Mouse (Mus musculus) layer of hippocampus, postnatal 14 days (tissue): ENCODE data around the gene Actr10. TPM values are rescaled to one million over a fixed set of nuclear protein-coding genes. Genes with fewer than 3 reads are reported as not detected.
A peak's percentile ranks its signal among the peaks of the same experiment; 100 is the strongest.

Experiments used
- DNase-seq, 2 experiments: peaks; one replicate each; pipeline ENCODE4 v3.0.0; 2021 to 2022; ENCODE audit warnings: low spot score in 2 of 2, mixed read lengths in 1 of 2
- long read RNA-seq, 2 experiments: library from polyadenylated mRNA; stranded (forward); transcript quantifications; one replicate each; pipeline ENCODE4 v2.0.0; 2021
- total RNA-seq, 2 experiments: library from RNA; stranded (reverse); gene quantifications; 2 replicates each; pipeline ENCODE4 v1.2.3; 2021

The Actr10 gene
- 100 to 1,000 TPM; 168 to 172 TPM for total RNA-seq
- long read RNA-seq, experiment 1, full-length matches to known transcripts, result 34 of 36 reads
- long read RNA-seq, experiment 1, partial matches to known transcripts, result 1 of 36 reads
- long read RNA-seq, experiment 1, other reads (novel, unspliced or antisense), result 1 of 36 reads
- long read RNA-seq, experiment 2, full-length matches to known transcripts, result 48 of 52 reads
- long read RNA-seq, experiment 2, partial matches to known transcripts, result 0 of 52 reads
- long read RNA-seq, experiment 2, other reads (novel, unspliced or antisense), result 4 of 52 reads

- DNase-seq, result peak; percentile 87 to 92
Observed at GRCm38 (mm10) chr12:70937571-70938384, at the start of gene Actr10. Actr10 (plus strand) TSS chr12:70937857.

- no peak for DNase-seq
Observed at GRCm38 (mm10) chr12:70890405-70890804, 47.3 kb upstream of the Actr10 start.

DNA sequence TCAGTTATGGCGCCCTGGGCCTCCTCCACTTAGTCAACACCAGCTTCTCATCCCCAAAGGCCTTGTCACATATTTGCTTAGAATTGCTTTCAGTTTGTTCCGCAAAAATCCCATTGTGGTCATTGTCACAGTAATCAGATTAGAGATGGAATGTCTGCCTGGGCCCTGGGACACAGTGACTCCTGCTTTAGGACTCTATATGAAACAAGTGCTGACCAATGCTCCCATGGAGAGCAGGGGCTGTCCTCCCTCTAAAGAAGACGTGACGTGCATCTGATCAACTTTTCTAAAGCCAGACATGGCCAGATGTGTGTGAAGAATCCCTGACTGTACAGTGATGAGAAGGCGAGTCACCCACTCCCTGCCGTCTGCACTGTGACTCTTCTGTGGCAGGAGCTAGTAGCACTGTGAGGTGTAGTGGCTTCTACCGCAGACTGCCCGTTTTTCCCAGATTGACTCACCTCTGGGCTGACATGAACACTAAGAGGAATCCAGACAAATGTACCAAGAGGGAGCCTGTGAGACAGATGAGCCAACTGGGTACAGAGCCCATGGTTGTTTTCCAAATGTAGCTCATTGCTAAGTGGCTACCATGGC lies 46.7 kb upstream of the Actr10 start:
- no peak for DNase-seq

- no peak for DNase-seq
Observed at GRCm38 (mm10) chr12:70895275-70895674, 42.4 kb upstream of the Actr10 start.

- DNase-seq, result no peak
Observed at GRCm38 (mm10) chr12:70896068-70896467, 41.6 kb upstream of the Actr10 start.

DNA sequence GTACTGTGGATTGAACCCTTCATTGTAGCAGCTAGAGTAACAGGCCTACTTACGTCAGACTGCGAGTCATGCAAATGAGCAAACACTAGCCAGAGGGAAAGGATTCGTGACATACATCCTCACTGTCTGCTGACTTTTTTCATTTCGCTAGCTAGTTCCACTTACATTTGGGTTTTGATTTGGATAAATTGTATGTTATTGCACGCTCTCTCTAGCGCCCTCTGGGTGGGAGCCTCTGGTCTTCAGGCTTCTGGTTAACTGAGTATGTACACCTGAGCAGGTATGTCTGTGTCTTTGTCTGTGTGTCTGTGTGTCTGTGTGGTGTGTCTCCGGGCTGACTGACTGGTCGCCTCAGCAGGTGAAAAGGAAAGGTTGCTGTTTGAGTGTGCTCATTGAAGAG lies 40.2 kb upstream of the Actr10 start:
- no peak for DNase-seq

DNA sequence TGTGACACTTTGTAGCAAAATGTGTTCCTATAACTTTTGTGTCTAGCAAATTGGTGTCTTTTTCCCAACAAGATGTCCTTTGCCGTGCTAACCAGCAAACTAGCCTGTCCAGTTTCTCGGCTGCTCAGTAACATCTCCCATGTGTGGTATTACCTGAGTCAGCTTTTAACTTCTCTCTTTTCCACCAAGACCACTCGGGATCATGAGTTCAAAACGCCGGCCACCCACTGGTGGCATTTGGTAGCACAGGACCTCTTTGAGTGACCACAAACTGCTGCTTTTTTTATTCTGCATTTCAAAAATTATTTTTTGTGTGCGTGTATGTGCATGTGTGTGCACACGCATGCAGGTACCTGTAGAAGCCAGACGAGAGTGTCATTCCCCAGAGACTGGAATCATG lies 39.2 kb upstream of the Actr10 start:
- no peak for DNase-seq

DNA sequence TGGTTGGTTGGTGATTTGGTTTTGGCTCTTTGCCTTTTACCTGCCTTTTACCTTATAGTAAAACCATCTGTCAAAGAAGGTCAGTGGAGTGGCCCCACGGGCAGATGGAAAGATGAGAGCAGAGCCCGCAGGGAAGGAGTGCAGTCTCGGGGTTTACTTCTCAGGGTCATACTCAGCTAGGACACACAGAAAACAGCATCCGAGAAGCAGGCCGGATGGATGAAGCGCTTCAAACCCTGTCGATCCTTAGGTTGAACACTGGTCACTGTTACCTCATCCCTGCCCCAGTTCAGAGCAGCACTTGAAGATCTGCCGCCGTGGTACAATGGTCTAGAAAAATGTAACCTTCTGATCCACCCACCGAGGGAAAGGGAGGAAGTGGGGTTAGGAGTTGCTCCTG lies 33.2 kb upstream of the Actr10 start:
- DNase-seq, result no peak

DNA sequence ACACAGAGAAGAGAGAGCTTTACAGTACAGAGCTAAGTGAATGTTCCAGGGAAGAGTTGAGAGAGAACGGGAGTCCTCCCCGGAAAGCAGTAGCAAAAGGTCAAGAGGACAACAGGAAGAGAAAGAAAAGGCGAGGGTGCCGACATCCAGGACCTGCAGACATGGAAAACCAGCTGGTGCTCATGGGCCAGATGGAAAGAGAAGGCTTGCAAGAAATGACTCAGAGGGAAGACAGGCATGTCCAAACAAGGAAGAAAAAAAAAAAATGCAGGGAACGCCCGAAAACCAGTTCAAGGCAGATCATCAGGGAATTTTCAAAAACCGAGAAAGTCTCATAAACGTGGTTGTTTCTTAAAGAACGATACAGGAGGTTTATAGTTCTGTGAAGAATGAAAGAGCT lies 30.8 kb upstream of the Actr10 start:
- no peak for DNase-seq

- DNase-seq, result no peak
Observed at GRCm38 (mm10) chr12:70907651-70908050, 30.0 kb upstream of the Actr10 start.

- DNase-seq, result no peak
Observed at GRCm38 (mm10) chr12:70908076-70908475, 29.6 kb upstream of the Actr10 start.

GRCm38 (mm10) chr12:70910241-70910720 lies 27.4 kb upstream of the Actr10 start:
- DNase-seq, result peak; percentile 71 to 76

DNA sequence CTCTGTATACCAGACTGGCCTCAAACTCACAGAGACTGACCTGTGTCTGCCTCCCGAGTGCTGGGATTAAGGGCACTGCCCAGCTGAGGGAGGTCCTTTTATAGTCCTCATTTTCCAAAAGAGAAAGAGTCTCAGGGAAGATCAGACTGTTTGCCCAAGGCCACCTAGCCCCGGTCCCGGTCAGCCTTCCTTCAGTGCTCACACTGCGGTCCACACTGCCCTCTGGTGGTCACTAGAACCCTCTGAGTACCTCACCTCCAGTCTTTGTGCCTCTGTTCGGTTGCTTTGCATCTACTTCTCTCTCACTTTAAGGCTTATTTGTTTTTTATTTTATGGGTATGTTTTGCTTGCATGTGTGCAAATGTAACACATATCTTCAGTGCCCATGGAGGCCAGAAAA lies 26.6 kb upstream of the Actr10 start:
- DNase-seq, result peak; percentile 68 to 78

DNA sequence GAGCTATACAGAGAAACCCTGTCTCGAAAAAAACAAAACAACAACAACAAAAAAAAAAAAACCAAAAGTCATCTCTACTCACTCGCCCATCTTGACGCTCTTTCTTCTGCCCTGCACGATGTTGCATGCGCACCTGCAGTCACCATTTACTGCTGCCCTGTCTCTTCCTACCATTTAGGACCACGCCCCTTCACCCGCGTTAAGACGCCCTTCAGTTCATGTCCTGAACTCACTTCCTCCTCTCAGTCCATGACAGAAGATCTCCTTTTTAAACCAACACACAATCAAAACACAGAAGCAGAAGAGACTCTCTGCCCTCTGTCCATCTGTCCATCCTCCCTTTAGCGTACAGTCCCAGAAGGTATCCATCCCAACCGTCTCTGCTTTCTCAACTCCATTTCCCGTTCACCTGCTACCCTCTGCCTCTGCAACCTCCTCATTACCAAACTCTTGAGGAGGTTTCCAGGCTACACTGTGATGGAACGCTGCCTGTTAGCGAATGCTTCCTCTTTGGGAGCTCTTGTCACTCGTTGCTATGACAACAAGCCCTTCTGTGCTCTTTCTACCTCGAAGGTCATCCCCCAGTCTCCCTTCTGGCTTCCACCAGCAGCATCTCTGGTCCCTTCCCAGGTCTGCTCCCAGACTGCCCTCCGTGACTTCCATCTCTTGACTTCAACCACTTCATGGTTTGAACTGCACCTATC lies 25.8 kb upstream of the Actr10 start:
- no peak for DNase-seq

DNA sequence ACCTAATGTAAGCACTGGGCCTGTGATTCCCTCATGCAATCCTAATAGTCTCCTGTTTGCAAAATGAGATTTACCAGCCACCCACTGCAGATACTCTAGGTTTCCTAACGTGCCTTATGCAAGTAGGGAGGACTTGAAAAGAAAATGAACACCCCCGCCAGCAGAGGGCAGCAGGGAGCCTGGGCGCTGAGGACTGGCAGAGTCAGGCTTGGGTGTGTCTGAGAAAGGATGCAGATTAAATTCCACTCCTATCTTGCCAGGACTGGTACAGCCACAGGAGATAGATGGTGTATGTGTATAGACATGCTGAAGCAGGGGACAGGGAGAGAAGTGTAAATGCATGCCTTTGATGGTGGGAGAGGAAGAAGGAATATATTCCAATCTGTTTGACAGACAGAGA lies 24.2 kb upstream of the Actr10 start:
- peak in 1 of 2 experiments; percentile 29 for DNase-seq

GRCm38 (mm10) chr12:70914387-70914786 lies 23.3 kb upstream of the Actr10 start:
- DNase-seq, result peak in 1 of 2 experiments; percentile 64

DNA sequence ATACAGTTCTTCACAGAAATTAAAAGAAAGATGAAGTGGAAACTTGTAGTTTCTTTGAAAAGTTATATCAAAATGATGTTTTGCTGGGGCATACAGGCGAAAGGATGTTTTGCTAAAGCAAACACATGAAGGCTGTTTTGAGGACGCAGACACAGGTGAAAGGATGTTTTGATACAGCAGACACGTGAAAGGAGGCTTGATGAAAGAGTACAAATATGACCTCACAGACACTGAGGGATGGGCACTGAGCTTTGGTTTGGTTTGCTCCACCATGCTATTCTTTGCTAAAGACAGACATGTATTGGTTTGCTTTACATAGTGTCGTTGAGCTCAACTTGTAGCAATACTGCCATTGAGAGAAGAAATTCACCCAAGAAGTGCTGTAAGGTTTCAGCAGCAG lies 7.9 kb upstream of the Actr10 start:
- no peak for DNase-seq

DNA sequence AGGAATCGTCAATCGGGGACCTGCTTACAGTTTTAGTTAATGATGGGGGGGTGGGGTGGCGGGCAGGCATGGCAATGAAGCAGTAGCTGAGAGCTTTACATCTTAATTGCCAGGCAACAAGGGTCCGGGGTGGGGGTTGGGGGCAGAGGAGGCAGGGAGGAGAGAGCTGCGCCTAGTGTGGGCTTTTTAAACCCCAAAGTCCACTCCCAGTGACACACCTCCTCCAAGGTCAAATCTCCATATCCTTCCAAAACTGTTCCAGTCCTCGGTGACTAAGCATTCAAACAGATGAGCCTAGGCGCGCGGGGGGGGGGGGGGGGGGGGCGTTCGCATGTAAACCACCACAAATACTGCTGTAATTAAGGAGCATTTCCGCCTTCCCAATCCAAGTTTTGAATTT lies 507 bp upstream of the Actr10 start:
- DNase-seq, result no peak

DNA sequence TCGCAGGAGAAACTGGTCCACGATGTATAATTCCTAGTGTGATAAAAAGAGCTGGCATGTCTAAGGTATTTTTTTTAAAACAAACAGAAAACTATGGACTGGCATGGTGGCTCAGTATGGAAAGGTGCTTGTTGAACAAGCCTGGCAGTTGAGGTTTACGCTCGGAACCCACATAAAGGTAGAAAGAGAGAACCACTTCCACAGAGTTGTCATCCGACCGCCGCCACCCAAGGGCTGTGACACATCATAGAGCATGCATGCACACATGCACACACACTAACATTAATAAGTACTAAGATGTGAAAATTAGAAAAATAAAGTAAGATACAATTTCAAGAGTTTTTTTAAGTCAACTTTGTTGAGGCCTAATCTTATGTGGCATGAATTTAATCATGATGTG lies 3.1 kb downstream of the Actr10 start:
- DNase-seq, result no peak

- no peak for DNase-seq
Observed at GRCm38 (mm10) chr12:70944181-70944580, 6.5 kb downstream of the Actr10 start.

DNA sequence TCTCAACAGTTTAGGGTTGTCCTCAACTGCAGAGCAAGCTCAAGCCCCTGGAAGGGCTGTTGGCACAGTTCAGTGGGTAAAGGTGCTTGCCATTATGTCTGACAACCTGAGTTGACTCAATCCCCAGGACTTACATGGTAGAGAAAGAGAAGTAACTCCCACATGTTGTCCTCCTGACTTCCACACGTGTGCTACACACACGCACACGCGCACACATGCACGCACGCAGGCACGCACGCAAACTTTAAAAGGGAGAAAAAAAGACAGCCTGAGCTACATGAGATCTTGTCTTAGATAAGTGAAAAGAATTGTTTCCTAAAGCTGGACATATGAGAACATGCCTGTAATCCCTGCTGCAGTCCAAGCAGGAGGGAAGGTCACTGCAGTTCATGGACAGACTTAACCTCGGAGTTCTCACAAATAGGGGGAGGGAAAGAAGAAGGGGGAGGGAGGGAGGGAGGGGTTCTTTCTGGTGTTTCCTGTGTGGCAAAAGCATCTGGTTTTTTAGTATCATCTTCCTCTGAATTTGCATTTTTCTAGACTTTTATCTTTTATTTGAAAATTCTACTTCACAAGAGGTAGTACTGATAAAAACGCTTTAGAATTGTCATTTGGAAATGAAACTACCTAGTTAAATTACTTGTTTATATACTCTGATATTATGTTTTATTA lies 9.1 kb downstream of the Actr10 start:
- no peak for DNase-seq
